Mouse (Mus musculus) pancreas, adult 10 weeks (tissue): ENCODE data around the gene Itga6. TPM values are rescaled to one million over a fixed set of nuclear protein-coding genes. Genes with fewer than 3 reads are reported as not detected.

Source experiments
- polyA plus RNA-seq: library from polyadenylated mRNA; stranded (reverse); fragments of 350-450 nt; fragmentation: Illumina TruSeq; extraction: RNeasy Lipid Tissue Mini Kit (QIAGEN cat#74804); gene quantifications from one replicate; pipeline ENCODE4 v1.2.3, GENCODE M21; 2015; ENCODE audit warnings: low read depth, low replicate concordance; ENCODE audit not compliant: insufficient read depth

Gene Itga6
- polyA plus RNA-seq, result 32.4 TPM

DNA sequence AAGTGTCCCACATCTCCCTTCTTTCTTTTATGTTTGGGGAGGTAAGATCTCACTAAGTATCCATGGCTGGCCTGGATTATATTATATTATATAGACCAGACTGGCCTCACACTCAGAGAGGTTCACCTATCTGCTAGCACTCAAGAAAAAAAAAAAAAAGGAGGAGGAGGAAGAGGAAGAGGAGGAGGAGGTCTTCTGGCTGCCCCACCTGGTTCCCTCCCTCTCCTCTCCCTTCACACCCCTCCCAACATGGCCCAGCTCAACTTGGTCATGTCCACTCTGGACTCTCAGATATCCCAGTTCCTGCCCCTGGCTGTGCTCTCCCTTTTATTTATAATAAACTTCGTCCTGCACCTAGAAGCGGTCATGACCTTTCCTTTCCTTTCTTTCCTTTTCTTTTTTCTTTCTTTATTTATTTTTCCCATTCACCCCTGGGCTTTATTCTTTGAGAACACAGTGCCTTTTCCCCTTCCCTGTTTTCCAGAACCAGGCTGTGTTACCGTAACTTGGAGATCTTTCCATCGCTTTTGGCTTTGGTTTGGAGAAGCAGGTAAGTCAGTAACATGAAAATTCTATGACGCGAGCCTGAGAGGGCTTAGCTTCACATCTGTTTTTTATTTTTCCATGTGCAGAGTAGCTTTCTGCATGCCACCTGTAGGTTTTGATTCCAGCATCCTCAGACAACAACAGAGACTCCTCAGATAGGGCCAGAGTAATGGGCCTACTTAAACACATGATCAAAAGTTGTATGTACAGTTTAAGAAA, at the start of gene Itga6:
Itga6 (plus strand) TSS at position 7 of the 765 bp plus-strand sequence.

DNA sequence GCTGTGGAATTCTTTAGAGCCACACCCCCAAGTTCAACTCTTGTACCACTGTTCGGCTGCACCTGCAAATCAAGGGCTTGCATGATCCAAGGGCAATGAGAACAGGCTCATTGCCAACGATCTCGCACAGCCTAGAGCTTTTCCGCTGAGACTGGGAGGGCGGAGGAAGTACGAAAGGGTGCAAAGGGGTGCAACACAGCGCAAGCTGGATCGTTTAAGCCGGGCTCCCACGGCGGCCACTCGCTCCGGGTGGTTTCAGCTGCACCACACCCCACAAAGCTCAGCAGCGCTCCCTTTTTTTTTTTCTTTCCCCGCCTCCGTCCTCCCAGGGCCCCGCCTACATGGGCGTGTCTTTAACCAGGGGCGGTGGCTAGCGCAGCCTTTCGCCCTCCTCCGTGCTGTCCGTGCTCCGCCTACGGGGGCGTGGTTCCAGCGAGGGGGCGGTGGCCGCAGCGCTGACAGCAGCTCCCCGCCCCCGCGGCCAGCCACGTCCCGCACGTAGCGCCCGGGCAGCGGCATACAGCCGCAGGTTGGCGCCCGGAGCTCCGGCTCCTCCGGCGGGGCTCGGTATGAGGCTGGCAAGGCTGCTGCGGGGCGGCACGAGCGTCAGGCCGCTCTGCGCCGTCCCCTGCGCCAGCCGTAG, 127.5 kb downstream of the Itga6 start, which contains the start of gene Pdk1:
Pdk1 (plus strand) TSS at position 424 of the 643 bp plus-strand sequence.

Other genes with a start within 250 kb of the Itga6 start
- gene Dlx1, start 217.5 kb upstream of the Itga6 start, polyA plus RNA-seq, result not detected
- gene Dlx2, start 198.9 kb upstream of the Itga6 start, polyA plus RNA-seq, result not detected
- gene Pdk1, start 127.6 kb downstream of the Itga6 start, polyA plus RNA-seq, result 5.4 TPM
- gene Rapgef4, start 235.6 kb downstream of the Itga6 start, polyA plus RNA-seq, result 11.9 TPM